Mouse (Mus musculus) lung, embryonic 15.5 days (tissue): Measurements from ENCODE around the gene Tmbim6. TPM values are rescaled to one million over a fixed set of nuclear protein-coding genes. Genes with fewer than 3 reads are reported as not detected.

Source experiments
- ATAC-seq: fragments of 200-750 bp; cut with Nextera tagmentation; 2 replicates; pipeline ENCODE4 v1.8.0; 2017; ENCODE audit warnings: moderate number of reproducible peaks, borderline replicate concordance; ENCODE audit not compliant: low FRiP score, low TSS enrichment; ENCODE audit errors: extremely low read depth
- H3K27ac ChIP-seq: fragments of 300-500 bp; sonication (generic); 2 replicates; pipeline ENCODE4 v1.5.1; 2015; ENCODE audit warnings: moderate library complexity, mild to moderate bottlenecking, inconsistent platforms
- H3K27me3 ChIP-seq: fragments of 300-500 bp; sonication (generic); 2 replicates; pipeline ENCODE4 v1.6.1; 2015; ENCODE audit warnings: inconsistent platforms
- H3K36me3 ChIP-seq: fragments of 300-500 bp; sonication (generic); 2 replicates; pipeline ENCODE4 v1.6.1; 2015; ENCODE audit warnings: inconsistent platforms
- H3K4me1 ChIP-seq: fragments of 300-500 bp; sonication (generic); 2 replicates; pipeline ENCODE4 v1.6.1; 2015; ENCODE audit warnings: inconsistent platforms
- H3K4me2 ChIP-seq: fragments of 300-500 bp; sonication (generic); 2 replicates; pipeline ENCODE4 v1.6.1; 2015; ENCODE audit warnings: inconsistent platforms, mild to moderate bottlenecking, moderate library complexity
- H3K4me3 ChIP-seq: fragments of 300-500 bp; sonication (generic); 2 replicates; pipeline ENCODE4 v1.5.1; 2015; ENCODE audit warnings: mild to moderate bottlenecking, inconsistent platforms
- H3K9ac ChIP-seq: fragments of 300-500 bp; sonication (generic); 2 replicates; pipeline ENCODE4 v1.6.1; 2015; ENCODE audit warnings: inconsistent platforms
- H3K9me3 ChIP-seq: fragments of 300-500 bp; sonication (generic); 2 replicates; pipeline ENCODE4 v1.6.1; 2016; ENCODE audit warnings: inconsistent platforms
- WGBS: fragments of 180-500 bp; shearing (Covaris S2); methylation state at CpG from one replicate; pipeline ENCODE4 v1.1.7; 2015; 5-methylcytosine and 5-hydroxymethylcytosine counted together
- polyA plus RNA-seq: library from polyadenylated mRNA; unstranded; fragments of >200 nt; fragmentation: Nextera tagmentation; extraction: Ambion mirVana; gene quantifications from 2 replicates; pipeline ENCODE4 v1.2.1, GENCODE M21; 2015

Tmbim6 gene
- polyA plus RNA-seq, 1 experiment from 2014 or later, result 427 TPM

GRCm38 (mm10) chr15:99405150-99405549, 12.5 kb downstream of the Tmbim6 start:
- no peak overlapping the region for H3K9ac ChIP-seq
- WGBS, result 92% methylated on average over 9 of the region's 9 CpGs
- no peak overlapping the region for H3K4me3 ChIP-seq
- H3K9me3 ChIP-seq, result no peaks in the 10 kb centered on the region
- H3K36me3 ChIP-seq, result peaks cover 73% of the 10 kb centered on the region
- H3K4me2 ChIP-seq, result no peak overlapping the region
- no peak for ATAC-seq
- H3K27ac ChIP-seq, result no peak overlapping the region
- 0 out of 2 replicates have a peak, but pooled peaks cover 3% of the 10 kb centered on the region for H3K4me1 ChIP-seq
- H3K27me3 ChIP-seq, result no peaks in the 10 kb centered on the region

- Histone ChIP-seq H3K9ac (no peak overlapping the region), H3K4me1 (no peaks in the 10 kb centered on the region), H3K4me2 (no peak overlapping the region), H3K27ac (no peak overlapping the region), H3K27me3 (no peaks in the 10 kb centered on the region), H3K9me3 (no peaks in the 10 kb centered on the region), H3K36me3 (peaks cover 78% of the 10 kb centered on the region), H3K4me3 (no peak overlapping the region)
- ATAC-seq, result no peak
- 83% methylated on average over 15 of the region's 15 CpGs for WGBS
Observed at GRCm38 (mm10) chr15:99406986-99407570, 14.4 kb downstream of the Tmbim6 start.

- no peak for ATAC-seq
- no peaks in the 10 kb centered on the region for H3K9me3 ChIP-seq
- no peak overlapping the region for H3K9ac ChIP-seq
- WGBS, result 82% methylated on average over 9 of the region's 9 CpGs
- no peak overlapping the region for H3K4me2 ChIP-seq
- H3K4me3 ChIP-seq, result no peak overlapping the region
- H3K27me3 ChIP-seq, result no peaks in the 10 kb centered on the region
- H3K4me1 ChIP-seq, result no peaks in the 10 kb centered on the region
- H3K36me3 ChIP-seq, result peaks cover 68% of the 10 kb centered on the region
- no peak overlapping the region for H3K27ac ChIP-seq
Observed at GRCm38 (mm10) chr15:99408845-99409244, 16.2 kb downstream of the Tmbim6 start.

GRCm38 (mm10) chr15:99411747-99412146, 19.1 kb downstream of the Tmbim6 start:
- Histone ChIP-seq H3K27me3 (no peaks in the 10 kb centered on the region), H3K4me3 (no peak overlapping the region), H3K36me3 (peaks cover 39% of the 10 kb centered on the region), H3K27ac (no peak overlapping the region), H3K9me3 (no peaks in the 10 kb centered on the region), H3K9ac (no peak overlapping the region), H3K4me1 (peaks cover 6% of the 10 kb centered on the region), H3K4me2 (no peak overlapping the region)
- no peak for ATAC-seq
- WGBS, result 51% methylated on average over 14 of the region's 14 CpGs

- Histone ChIP-seq H3K4me2 (no peak overlapping the region), H3K9ac (no peak overlapping the region), H3K4me1 (peaks cover 33% of the 10 kb centered on the region), H3K27ac (no peak overlapping the region), H3K4me3 (no peak overlapping the region), H3K27me3 (no peaks in the 10 kb centered on the region), H3K36me3 (no peaks in the 10 kb centered on the region), H3K9me3 (no peaks in the 10 kb centered on the region)
- ATAC-seq, result no peak
- WGBS, result 22% methylated on average over 2 of the region's 2 CpGs
Observed at GRCm38 (mm10) chr15:99415793-99416192, 23.1 kb downstream of the Tmbim6 start.

- Histone ChIP-seq H3K27ac (no peak overlapping the region), H3K9ac (no peak overlapping the region), H3K4me2 (peak overlapping the region; percentile 39), H3K4me3 (no peak overlapping the region), H3K36me3 (no peaks in the 10 kb centered on the region), H3K4me1 (peaks cover 39% of the 10 kb centered on the region), H3K9me3 (no peaks in the 10 kb centered on the region), H3K27me3 (no peaks in the 10 kb centered on the region)
- no peak for ATAC-seq
- 12% methylated on average over 13 of the region's 13 CpGs for WGBS
Observed at GRCm38 (mm10) chr15:99416348-99416882, 23.7 kb downstream of the Tmbim6 start.

- H3K36me3 ChIP-seq, result peaks cover 4% of the 10 kb centered on the region; the same call in 1 of the 2 replicates
- H3K9ac ChIP-seq, result no peak overlapping the region
- H3K4me2 ChIP-seq, result peak overlapping the region; percentile 39
- H3K4me3 ChIP-seq, result no peak overlapping the region
- no peaks in the 10 kb centered on the region for H3K9me3 ChIP-seq
- WGBS, result 22% methylated on average over 4 of the region's 4 CpGs
- H3K27ac ChIP-seq, result no peak overlapping the region
- H3K27me3 ChIP-seq, result no peaks in the 10 kb centered on the region
- peaks cover 45% of the 10 kb centered on the region for H3K4me1 ChIP-seq
- ATAC-seq, result no peak
Observed at GRCm38 (mm10) chr15:99416957-99417356, 24.3 kb downstream of the Tmbim6 start.

GRCm38 (mm10) chr15:99417692-99418271, 25.1 kb downstream of the Tmbim6 start:
- Histone ChIP-seq H3K36me3 (peaks cover 11% of the 10 kb centered on the region), H3K4me2 (no peak overlapping the region), H3K9me3 (no peaks in the 10 kb centered on the region), H3K4me3 (no peak overlapping the region), H3K9ac (no peak overlapping the region), H3K27ac (peak overlapping the region; percentile 37), H3K4me1 (peaks cover 47% of the 10 kb centered on the region), H3K27me3 (no peaks in the 10 kb centered on the region)
- no peak for ATAC-seq
- 16% methylated on average over 17 of the region's 17 CpGs for WGBS

GRCm38 (mm10) chr15:99420101-99420500, 27.4 kb downstream of the Tmbim6 start:
- Histone ChIP-seq H3K9me3 (no peaks in the 10 kb centered on the region), H3K4me3 (peak overlapping the region; percentile 15; the same call in 1 of the 2 replicates), H3K4me2 (peak overlapping the region; percentile 51), H3K27ac (peak overlapping the region; percentile 98), H3K4me1 (peaks cover 47% of the 10 kb centered on the region), H3K36me3 (peaks cover 16% of the 10 kb centered on the region), H3K27me3 (no peaks in the 10 kb centered on the region), H3K9ac (peak overlapping the region; percentile 20; the same call in 1 of the 2 replicates)
- ATAC-seq, result no peak
- WGBS, result 5% methylated on average over 5 of the region's 5 CpGs

- no peaks in the 10 kb centered on the region for H3K9me3 ChIP-seq
- WGBS, result 2% methylated on average over 12 of the region's 12 CpGs
- H3K4me2 ChIP-seq, result peak overlapping the region; percentile 51
- peaks cover 47% of the 10 kb centered on the region for H3K4me1 ChIP-seq
- H3K27ac ChIP-seq, result peak overlapping the region; percentile 98
- peak overlapping the region; percentile 20; the same call in 1 of the 2 replicates for H3K9ac ChIP-seq
- H3K36me3 ChIP-seq, result peaks cover 20% of the 10 kb centered on the region
- H3K27me3 ChIP-seq, result no peaks in the 10 kb centered on the region
- peak overlapping the region; percentile 15; the same call in 1 of the 2 replicates for H3K4me3 ChIP-seq
- ATAC-seq, result peak; percentile 74
Observed at GRCm38 (mm10) chr15:99420521-99421014, 27.9 kb downstream of the Tmbim6 start.

- Histone ChIP-seq H3K27ac (peak overlapping the region; percentile 98), H3K9ac (no peak overlapping the region), H3K4me1 (peaks cover 45% of the 10 kb centered on the region), H3K4me3 (peak overlapping the region; percentile 15; the same call in 1 of the 2 replicates), H3K4me2 (peak overlapping the region; percentile 51), H3K27me3 (no peaks in the 10 kb centered on the region), H3K9me3 (no peaks in the 10 kb centered on the region), H3K36me3 (peaks cover 24% of the 10 kb centered on the region)
- ATAC-seq, result peak; percentile 16; the same call in 1 of the 2 replicates
- WGBS, result 51% methylated on average over 9 of the region's 9 CpGs
Observed at GRCm38 (mm10) chr15:99421152-99421551, 28.5 kb downstream of the Tmbim6 start.

- no peak overlapping the region for H3K9ac ChIP-seq
- H3K36me3 ChIP-seq, result peaks cover 30% of the 10 kb centered on the region
- no peak overlapping the region for H3K4me3 ChIP-seq
- H3K4me1 ChIP-seq, result peaks cover 41% of the 10 kb centered on the region
- 65% methylated on average over 8 of the region's 8 CpGs for WGBS
- no peaks in the 10 kb centered on the region for H3K9me3 ChIP-seq
- no peaks in the 10 kb centered on the region for H3K27me3 ChIP-seq
- peak overlapping the region; percentile 98 for H3K27ac ChIP-seq
- ATAC-seq, result no peak
- H3K4me2 ChIP-seq, result peak overlapping the region; percentile 51; the same call in 1 of the 2 replicates
Observed at GRCm38 (mm10) chr15:99421676-99422075, 29.0 kb downstream of the Tmbim6 start.
